Mouse (Mus musculus) megakaryocyte, embryonic 14.5 days (primary cell): ENCODE measurements around the gene Smurf1.
A peak's percentile ranks its signal among the peaks of the same experiment; 100 is the strongest.

Experiments used
- FLI1 ChIP-seq: IDR thresholded peaks from 2 replicates; pipeline ENCODE4 v1.6.1; 2012; ENCODE audit warnings: low read length, inconsistent platforms, mixed read lengths
- GATA1 ChIP-seq: IDR thresholded peaks from 3 replicates; pipeline ENCODE4 v1.6.1; 2012; ENCODE audit warnings: mixed read lengths, low read length, inconsistent platforms, borderline replicate concordance

GRCm38 (mm10) chr5:144898448-144899052 lies 67.1 kb downstream of the Smurf1 start:
- 0 out of 3 replicates have a peak, but pooled peaks have one; percentile 14 for TF ChIP-seq GATA1
- no peak for TF ChIP-seq FLI1
